Mouse (Mus musculus) CD4-positive, CD25-positive, alpha-beta regulatory T cell, adult 4 months (primary cell): Measurements from ENCODE around the gene Gm4767. TPM values are rescaled to one million over a fixed set of nuclear protein-coding genes. Genes with fewer than 3 reads are reported as not detected.
A peak's percentile ranks its signal among the peaks of the same experiment; 100 is the strongest.
"Not testable (repeated sequence)": the region's sequence is repeated elsewhere in the genome, so short reads cannot be mapped to it uniquely, and the experiment has no call there.

Experiments used
- ATAC-seq: one replicate; pipeline ENCODE4 v1.8.0; 2017
- polyA plus RNA-seq, 2 experiments: library from polyadenylated mRNA; unstranded; fragments of 100-300 nt; shearing (Covaris generic); gene quantifications; one replicate each; pipeline ENCODE4 v1.2.1; 2017

Gm4767 gene
- polyA plus RNA-seq = 1 to 10 TPM; 4.5 to 5.6 TPM

GRCm38 (mm10) chr10:81811899-81812298 lies at the start of gene Gm4767:
Gm4767 (plus strand) TSS chr10:81812186.
- not testable (repeated sequence) for ATAC-seq

DNA sequence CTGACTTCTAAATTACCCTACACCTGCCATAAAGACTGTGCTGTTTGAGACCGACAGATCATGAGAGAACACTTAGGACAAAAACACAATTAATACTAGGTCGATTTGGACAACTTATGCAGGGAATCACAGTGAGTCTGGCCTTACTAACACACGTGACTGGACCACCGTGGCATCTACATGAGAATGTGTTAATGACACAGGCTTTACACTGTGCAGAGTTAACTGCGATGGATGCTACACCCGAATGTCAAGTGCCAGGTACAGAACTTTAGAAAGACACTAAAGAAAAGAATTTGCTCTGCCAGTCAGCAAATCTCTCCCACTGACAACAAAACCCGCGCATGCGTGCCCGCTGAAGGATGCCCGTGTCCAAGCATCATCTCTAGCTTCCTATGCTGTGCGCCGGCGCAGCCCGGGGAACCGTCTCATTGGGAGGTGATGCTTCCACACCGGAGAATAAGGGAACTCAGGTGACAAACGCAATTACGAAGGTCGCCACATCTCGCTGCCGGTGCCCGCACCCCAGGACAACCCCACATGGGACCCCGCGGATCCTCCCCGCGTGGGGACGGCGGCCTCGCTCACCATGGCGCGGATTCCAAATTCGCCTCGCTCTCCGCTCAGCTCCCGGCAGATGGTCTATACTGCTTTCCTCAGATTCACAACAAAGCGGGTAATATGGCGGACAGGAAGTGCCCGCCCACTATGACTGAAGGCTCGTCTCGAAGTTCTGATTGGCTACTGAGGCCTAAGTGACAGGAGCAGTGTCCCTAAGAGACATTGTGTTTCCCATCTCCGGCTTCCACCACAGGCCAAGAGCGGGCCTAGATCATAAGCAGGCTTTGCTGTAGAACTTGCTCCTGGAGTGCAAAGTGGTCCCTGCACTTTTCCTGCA lies 41.2 kb upstream of the Gm4767 start, which contains the start of gene Gm3055:
Gm3055 (minus strand) TSS at position 656 of the 898 bp plus-strand sequence.
- peak; percentile 96 for ATAC-seq

DNA sequence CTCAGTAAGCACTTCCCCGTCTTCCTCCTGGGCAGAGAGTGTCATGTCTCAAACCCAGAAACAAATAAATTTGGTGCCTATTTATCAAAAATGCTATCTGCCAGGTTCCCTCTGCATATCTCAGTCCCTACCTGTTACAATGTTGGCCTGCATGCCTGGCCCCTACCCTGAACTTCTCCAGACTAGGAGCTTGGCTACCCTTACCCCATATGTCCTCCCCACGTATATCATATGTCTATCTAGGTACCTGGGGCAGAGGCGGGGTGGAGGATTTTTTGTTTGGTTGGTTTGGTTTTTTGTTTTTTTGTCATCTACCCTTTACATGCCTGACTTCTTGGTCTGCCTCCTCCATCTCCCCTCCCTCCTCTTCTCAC lies 40.6 kb upstream of the Gm4767 start:
- not testable (repeated sequence) for ATAC-seq

- not testable (repeated sequence) for ATAC-seq
These were observed 34.2 kb downstream of the Gm4767 start for GRCm38 (mm10) chr10:81846219-81846618.

GRCm38 (mm10) chr10:81863409-81864407 lies 51.7 kb downstream of the Gm4767 start, which contains the start of gene Gm32687:
Gm32687 (plus strand) TSS chr10:81863934.
- peak; percentile 98 for ATAC-seq

Other genes starting within 250 kb of the Gm4767 start
- under 1 TPM in 1 of 2 experiments, not detected in 1; 0.78 TPM for gene Tle2, start 237.6 kb upstream of the Gm4767 start, polyA plus RNA-seq
- gene Tle6, start 211.1 kb upstream of the Gm4767 start, polyA plus RNA-seq = 1 to 10 TPM in 1 of 2 experiments, not detected in 1; 2.8 TPM
- 1 to 10 TPM; 3.6 to 3.8 TPM for gene BC025920, start 205.9 kb upstream of the Gm4767 start, polyA plus RNA-seq
- gene Sirt6, start 184.4 kb upstream of the Gm4767 start, polyA plus RNA-seq = 10 to 100 TPM; 24.1 to 26.8 TPM
- gene Ankrd24, start 183.6 kb upstream of the Gm4767 start, polyA plus RNA-seq = 1 to 10 TPM; 1.2 to 3.8 TPM
- 1 to 10 TPM; 7.1 to 7.5 TPM for gene Gm10778, start 163.1 kb upstream of the Gm4767 start, polyA plus RNA-seq
- 10 to 100 TPM; 18.0 to 19.1 TPM for gene Zfp433, start 107.4 kb upstream of the Gm4767 start, polyA plus RNA-seq
- 1 to 10 TPM; 8.6 to 9.7 TPM for gene Gm3055, start 41.0 kb upstream of the Gm4767 start, polyA plus RNA-seq
- gene Gm32687, start 51.7 kb downstream of the Gm4767 start, polyA plus RNA-seq = 10 to 100 TPM; 10.5 to 12.7 TPM
- 1 to 10 TPM; 1.1 to 2.0 TPM for gene Zfp781, start 118.3 kb downstream of the Gm4767 start, polyA plus RNA-seq
- 10 to 100 TPM; 12.3 to 20.0 TPM for gene Zfp873, start 235.9 kb downstream of the Gm4767 start, polyA plus RNA-seq